Comparison of ENCODE assay signal across 25 mouse cellular contexts in genomic region chr9:58421702-58422392, GRCm38 (mm10). TPM values are rescaled to one million over a fixed set of nuclear protein-coding genes. Genes with fewer than 3 reads are reported as not detected.
DNase-seq lines count a peak whose midpoint lies in the region; ATAC-seq lines count a peak whose summit lies in the region.
"Had no signal": no experiment of that assay in that cellular context is flagged by ENCODE, and none has a peak within 500 bp of the region (broad histone marks: within the 10 kb centered on the region; RNA-seq: fewer than 3 reads in every experiment).

No protein-coding gene starts in this region.

- peak overlapping the region; percentile 3; the same call in 1 of the 2 replicates for H3K27ac ChIP-seq in neural tube, embryonic 12.5 days
- peak overlapping the region; percentile 86 for H3K27ac ChIP-seq in hindbrain, embryonic 13.5 days
- H3K27ac ChIP-seq in midbrain, embryonic 13.5 days = peak overlapping the region; percentile 81
- H3K27ac ChIP-seq: embryonic facial prominence, embryonic 15.5 days had no signal

- intact Hi-C loops in left cerebral cortex, postnatal 10 days (cut with DNase I) = no loop called here

- ATAC-seq in neural tube, embryonic 12.5 days (ENCODE audit: low FRiP score, low read depth) = peak; percentile 48; the same call in 1 of the 2 replicates
- peak; percentile 44 for ATAC-seq in hindbrain, embryonic 13.5 days (ENCODE audit: low FRiP score)
- ATAC-seq in midbrain, embryonic 13.5 days = peak; percentile 66

- H3K4me2 ChIP-seq in neural tube, embryonic 12.5 days (replicated peaks) = no peak overlapping the region
- H3K4me2 ChIP-seq in hindbrain, embryonic 13.5 days = 0 out of 2 replicates have a peak overlapping the region, but pooled peaks have one; percentile 6
- H3K4me2 ChIP-seq in midbrain, embryonic 13.5 days (replicated peaks) = no peak overlapping the region
- H3K4me2 ChIP-seq: embryonic facial prominence, embryonic 15.5 days had no signal

- 57% methylated on average over 9 of the region's 9 CpGs for WGBS in neural tube, embryonic 12.5 days
- 19% methylated on average over 9 of the region's 9 CpGs for WGBS in hindbrain, embryonic 13.5 days
- WGBS in midbrain, embryonic 13.5 days = 39% methylated on average over 9 of the region's 9 CpGs

- no peak overlapping the region for H3K9ac ChIP-seq in neural tube, embryonic 12.5 days
- no peak overlapping the region for H3K9ac ChIP-seq in hindbrain, embryonic 13.5 days
- H3K9ac ChIP-seq in midbrain, embryonic 13.5 days (replicated peaks) = no peak overlapping the region
- H3K9ac ChIP-seq: embryonic facial prominence, embryonic 15.5 days had no signal

- H3K4me3 ChIP-seq in neural tube, embryonic 12.5 days = no peak overlapping the region
- no peak overlapping the region for H3K4me3 ChIP-seq in hindbrain, embryonic 13.5 days
- no peak overlapping the region for H3K4me3 ChIP-seq in midbrain, embryonic 13.5 days (replicated peaks)
- H3K4me3 ChIP-seq: embryonic facial prominence, embryonic 15.5 days had no signal

- H3K27me3 ChIP-seq in neural tube, embryonic 12.5 days (replicated peaks) = no peaks in the 10 kb centered on the region
- H3K27me3 ChIP-seq in hindbrain, embryonic 13.5 days = no peaks in the 10 kb centered on the region
- no peaks in the 10 kb centered on the region for H3K27me3 ChIP-seq in midbrain, embryonic 13.5 days
- H3K27me3 ChIP-seq: embryonic facial prominence, embryonic 15.5 days had no signal

- H3K36me3 ChIP-seq in neural tube, embryonic 12.5 days = no peaks in the 10 kb centered on the region
- no peaks in the 10 kb centered on the region for H3K36me3 ChIP-seq in hindbrain, embryonic 13.5 days
- H3K36me3 ChIP-seq in midbrain, embryonic 13.5 days = no peaks in the 10 kb centered on the region
- H3K36me3 ChIP-seq: embryonic facial prominence, embryonic 15.5 days had no signal

- DNase-seq in neural tube, embryonic 10.5 days (ENCODE audit: extremely low spot score, low spot score) = no peak
- no peak for DNase-seq in frontal cortex, postnatal 14 days (ENCODE audit: low spot score in 2 of 2)
- no peak for DNase-seq in cerebellum, adult 18-20 months
- no peak for DNase-seq in left cerebral cortex, postnatal 10 days (ENCODE audit: extremely low spot score in 1 of 2, low spot score in 2 of 2)
- DNase-seq in frontal cortex, adult 2 months (ENCODE audit: extremely low spot score in 1 of 2, low spot score in 1 of 2) = no peak
- DNase-seq: cerebellum, postnatal 14 days; embryo, embryonic 11 days; kidney, adult 8-10 months; kidney, postnatal 25 days; layer of hippocampus, adult 9-11 months; lung, adult 18-20 months; lung, postnatal 4 days; right cerebral cortex, postnatal 4 days; thymus, postnatal 25 days had no signal

- 0 out of 2 replicates have a peak, but pooled peaks cover 7% of the 10 kb centered on the region for H3K4me1 ChIP-seq in neural tube, embryonic 12.5 days
- peaks cover 43% of the 10 kb centered on the region for H3K4me1 ChIP-seq in hindbrain, embryonic 13.5 days (replicated peaks)
- peaks cover 30% of the 10 kb centered on the region for H3K4me1 ChIP-seq in midbrain, embryonic 13.5 days (replicated peaks)

- H3K9me3 ChIP-seq in neural tube, embryonic 12.5 days = no peaks in the 10 kb centered on the region
- H3K9me3 ChIP-seq in hindbrain, embryonic 13.5 days = no peaks in the 10 kb centered on the region
- H3K9me3 ChIP-seq in midbrain, embryonic 13.5 days = no peaks in the 10 kb centered on the region
- H3K9me3 ChIP-seq: embryonic facial prominence, embryonic 15.5 days had no signal

RNA-seq across cellular contexts. Expression of gene Tbc1d21, which starts 51.6 kb away (rescaled TPM):
- polyA plus RNA-seq in neural tube, embryonic 12.5 days (2016; fragmentation: Nextera tagmentation; extraction: Ambion mirVana) = not detected in 2 replicates
- polyA plus RNA-seq in hindbrain, embryonic 13.5 days (2015; fragmentation: Nextera tagmentation; extraction: Ambion mirVana) = not detected in 2 replicates
- polyA plus RNA-seq in midbrain, embryonic 13.5 days (2015; fragmentation: Nextera tagmentation; extraction: Ambion mirVana) = not detected in 2 replicates
- not detected for total RNA-seq in left cerebral cortex, postnatal 10 days (2021)
- not detected in 2 replicates for polyA plus RNA-seq in frontal cortex, adult 2 months (2012; rRNA removed)
- total RNA-seq: adrenal gland, postnatal 4 days; hematopoietic stem cell, adult 5-6 weeks; left cerebral cortex, postnatal 14 days; liver, adult 2 months; neutrophil, adult 5-6 weeks had no signal
- polyA plus RNA-seq: C2C12; embryonic facial prominence, embryonic 15.5 days; heart, embryonic 14.5 days; liver, adult 2 months had no signal

Comparison
In these comparisons a context has a peak if more than half of its experiments do, and no peak if none do; other contexts are left out.
1. H3K27ac ChIP-seq: peak in every context shown above with its lines; median percentile 86 in hindbrain, embryonic 13.5 days; 81 in midbrain, embryonic 13.5 days; 3 in neural tube, embryonic 12.5 days.